Mouse (Mus musculus) splenic B cell, adult 2 months (primary cell): ENCODE data around the gene Gna13.

Experiments used
- DNase-seq: peaks from one replicate; pipeline ENCODE4 v3.0.0-alpha.2; 2011; ENCODE audit warnings: low read depth, low spot score
- H3K27me3 ChIP-seq: 2 replicates; pipeline ENCODE4 v1.6.1; 2012; ENCODE audit warnings: mild to moderate bottlenecking, low read length, moderate library complexity, mixed read lengths; ENCODE audit not compliant: control insufficient read depth, poor library complexity, insufficient read depth, severe bottlenecking
- H3K36me3 ChIP-seq: 2 replicates; pipeline ENCODE4 v1.6.1; 2012; ENCODE audit warnings: mild to moderate bottlenecking, low read length, moderate library complexity, mixed read lengths; ENCODE audit not compliant: control insufficient read depth, poor library complexity, insufficient read depth, severe bottlenecking

The Gna13 gene

DNA sequence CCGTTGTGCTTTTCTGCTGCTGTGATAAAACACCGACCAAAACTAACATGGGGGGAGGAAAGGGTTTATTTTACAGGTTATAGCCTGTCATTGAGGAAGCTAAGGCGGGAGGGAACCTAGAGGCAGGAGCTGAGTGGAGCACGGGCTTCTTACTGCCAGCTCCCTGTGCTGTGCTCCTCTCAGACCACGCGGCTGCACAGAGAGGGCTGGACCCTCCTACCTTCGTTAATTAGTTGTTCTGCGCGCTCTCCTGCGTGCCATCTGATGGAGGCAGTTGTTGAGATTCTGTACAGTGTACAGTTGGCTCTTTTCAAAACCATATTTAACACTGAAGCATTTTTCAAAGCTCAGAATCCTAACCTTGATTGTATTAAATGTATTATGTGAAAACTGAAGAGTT, 14.8 kb downstream of the Gna13 start:
- Histone ChIP-seq H3K36me3 (no peaks in the 10 kb centered on the region), H3K27me3 (no peaks in the 10 kb centered on the region)
- peak; percentile 32 for DNase-seq

DNA sequence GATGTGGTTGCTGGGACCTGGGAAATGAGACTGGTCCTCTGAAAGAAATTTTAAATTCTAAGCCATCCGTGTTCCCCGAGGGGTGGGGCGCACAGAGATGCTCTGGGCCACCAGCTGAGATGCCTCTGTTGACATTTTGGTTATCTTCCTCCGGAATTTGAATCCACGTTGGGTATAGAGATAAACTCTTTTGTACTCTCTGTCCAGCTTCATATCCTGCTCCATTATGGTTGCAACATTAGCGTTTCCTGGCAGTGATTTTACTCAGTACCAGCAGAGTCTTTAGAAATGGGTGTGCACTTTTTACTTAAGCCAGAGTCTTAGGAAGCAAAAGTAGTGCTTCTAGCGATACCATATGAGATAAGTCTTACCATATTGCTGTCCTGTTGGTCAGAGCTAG, 15.4 kb downstream of the Gna13 start:
- no peaks in the 10 kb centered on the region for H3K27me3 ChIP-seq
- H3K36me3 ChIP-seq: no peaks in the 10 kb centered on the region
- no peak for DNase-seq

GRCm38 (mm10) chr11:109380662-109381061, 18.0 kb downstream of the Gna13 start:
- DNase-seq: peak; percentile 75

DNA sequence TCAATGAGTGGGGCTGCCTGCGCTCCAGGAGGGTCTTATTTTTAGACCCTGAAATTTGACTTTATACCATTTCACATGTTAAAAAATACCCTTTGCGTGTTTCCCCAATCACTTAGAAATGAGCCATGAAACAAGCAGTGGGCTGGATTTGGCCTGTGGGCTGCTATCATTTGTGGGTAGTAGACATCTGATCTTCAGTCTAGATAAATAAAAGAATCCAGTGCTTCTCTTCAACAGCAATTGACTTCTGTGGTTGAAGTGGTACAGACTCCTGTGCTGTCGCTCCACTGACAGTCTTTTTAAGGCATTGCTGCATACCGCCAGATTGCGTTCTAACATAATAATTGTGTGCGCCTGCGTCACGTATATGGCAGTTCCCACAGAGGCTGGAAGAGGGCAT, 22.7 kb downstream of the Gna13 start:
- no peak for DNase-seq
- Histone ChIP-seq H3K36me3 (no peaks in the 10 kb centered on the region), H3K27me3 (no peaks in the 10 kb centered on the region)

More at GRCm38 (mm10) chr11:109380662-109381061, 18.0 kb downstream of the Gna13 start:
- Histone ChIP-seq H3K27me3 (no peaks in the 10 kb centered on the region), H3K36me3 (no peaks in the 10 kb centered on the region)

DNA sequence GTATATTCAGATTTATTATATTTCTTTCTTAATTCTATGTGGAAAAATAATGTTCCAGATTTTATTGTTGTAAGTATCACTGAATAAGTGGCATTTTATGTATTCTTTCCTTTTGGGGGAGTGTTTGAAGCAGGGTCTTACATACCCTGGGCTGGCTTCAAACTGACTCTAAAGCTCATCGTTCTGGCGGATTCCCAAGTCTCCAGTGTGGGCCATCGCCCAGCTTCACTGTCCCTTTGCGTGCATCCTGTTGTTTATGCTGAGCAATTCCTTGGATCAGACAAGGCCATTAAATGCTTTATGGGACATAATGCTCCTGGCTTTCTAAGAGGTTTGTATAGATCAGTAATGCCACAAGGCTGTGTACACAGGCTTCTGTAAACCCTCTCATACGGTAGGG, 26.4 kb downstream of the Gna13 start:
- no peak for DNase-seq
- H3K27me3 ChIP-seq: no peaks in the 10 kb centered on the region

DNA sequence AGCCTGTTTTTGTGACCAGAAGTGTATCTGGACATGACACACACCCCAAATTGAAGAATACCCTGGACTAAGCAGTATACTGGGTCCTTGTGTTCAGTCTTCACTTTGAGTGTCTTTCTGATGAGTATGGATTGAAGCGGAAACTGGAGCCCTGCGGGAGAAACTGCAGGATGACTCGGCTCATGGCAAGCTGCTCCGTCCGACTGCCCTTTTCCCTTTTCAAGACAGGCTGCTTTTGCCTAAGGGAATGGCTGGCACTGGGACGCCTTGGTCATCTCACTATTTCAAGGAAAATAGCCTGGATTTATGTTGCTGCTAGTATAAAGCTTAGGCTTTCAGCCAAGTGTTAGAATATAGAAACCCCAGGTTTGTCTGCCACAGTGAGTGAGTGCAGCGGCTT, 28.6 kb downstream of the Gna13 start:
- Histone ChIP-seq H3K27me3 (no peaks in the 10 kb centered on the region), H3K36me3 (no peaks in the 10 kb centered on the region; the same call in none of the 2 replicates)
- DNase-seq: no peak

More for the DNA sequence above, 26.4 kb downstream of the Gna13 start:
- H3K36me3 ChIP-seq: no peaks in the 10 kb centered on the region

- DNase-seq: no peak
- H3K27me3 ChIP-seq: no peaks in the 10 kb centered on the region
- no peaks in the 10 kb centered on the region; the same call in none of the 2 replicates for H3K36me3 ChIP-seq
These were observed 29.1 kb downstream of the Gna13 start for GRCm38 (mm10) chr11:109391760-109392159.

DNA sequence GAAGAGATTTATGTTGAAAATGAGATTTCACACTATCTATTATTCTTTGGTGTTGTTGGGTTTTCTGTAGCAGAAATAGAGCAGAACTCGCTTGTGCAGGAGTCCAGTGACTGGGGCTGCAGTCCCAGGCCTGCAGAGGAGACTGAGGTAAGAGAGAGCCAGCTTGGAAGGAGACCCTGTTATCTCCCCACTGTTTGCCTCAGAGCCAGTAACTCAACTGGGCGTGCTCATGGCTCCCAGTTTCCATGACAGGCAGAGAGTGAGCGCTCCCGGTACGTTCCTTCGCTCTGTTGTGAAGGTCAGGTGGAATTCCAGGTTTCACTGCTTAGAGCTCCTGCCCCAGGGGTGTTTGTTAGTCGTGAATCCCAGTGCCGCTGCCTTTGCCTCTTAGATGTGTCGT, 30.0 kb downstream of the Gna13 start:
- no peak for DNase-seq
- Histone ChIP-seq H3K36me3 (no peaks in the 10 kb centered on the region; the same call in none of the 2 replicates), H3K27me3 (no peaks in the 10 kb centered on the region)

DNA sequence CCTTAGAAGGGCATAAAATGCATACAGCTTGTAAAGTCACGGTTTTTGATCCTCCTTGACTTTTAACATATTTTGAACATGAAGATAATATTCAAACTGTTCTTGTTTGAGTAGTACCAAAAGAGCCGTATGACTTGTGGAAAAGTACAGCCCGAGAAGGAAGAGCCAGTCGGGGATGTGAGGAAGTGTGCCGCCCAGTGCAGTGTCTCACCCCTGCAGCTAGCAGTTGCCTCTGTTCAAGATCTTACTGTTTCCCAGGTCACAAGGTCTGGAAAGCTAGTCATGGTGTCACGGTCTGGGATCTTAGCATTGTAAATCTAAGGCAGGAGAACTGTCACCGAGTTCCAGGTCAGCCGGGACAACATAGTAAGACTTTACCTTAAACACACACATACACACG, 32.1 kb downstream of the Gna13 start:
- DNase-seq: no peak
- H3K36me3 ChIP-seq: peaks cover 2% of the 10 kb centered on the region

DNA sequence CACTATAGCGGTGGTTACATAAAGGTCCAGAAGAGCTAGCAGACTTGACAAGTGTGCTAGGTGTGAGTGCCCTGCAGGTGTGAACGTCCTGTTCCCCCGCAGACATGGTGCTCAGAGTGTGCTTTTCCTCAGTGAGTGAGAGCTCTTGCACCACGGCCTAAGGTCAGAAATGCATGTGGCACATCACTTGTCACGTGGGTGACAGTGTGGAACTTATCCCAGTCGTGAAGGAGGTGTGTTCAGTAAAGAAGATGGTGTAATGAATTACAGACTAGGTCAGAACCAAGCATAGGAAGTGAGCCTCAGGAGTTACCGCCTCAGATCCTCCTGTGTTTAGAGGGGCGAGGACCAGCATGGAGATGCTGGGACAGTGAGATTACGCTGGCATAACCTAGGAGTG, 32.7 kb downstream of the Gna13 start:
- peaks cover 3% of the 10 kb centered on the region for H3K36me3 ChIP-seq
- H3K27me3 ChIP-seq: no peaks in the 10 kb centered on the region
- no peak for DNase-seq

More for the DNA sequence above, 32.1 kb downstream of the Gna13 start:
- no peaks in the 10 kb centered on the region for H3K27me3 ChIP-seq

GRCm38 (mm10) chr11:109406431-109406830, 43.8 kb downstream of the Gna13 start:
- DNase-seq: no peak
- Histone ChIP-seq H3K27me3 (no peaks in the 10 kb centered on the region), H3K36me3 (no peaks in the 10 kb centered on the region; the same call in 1 of the 2 replicates)

DNA sequence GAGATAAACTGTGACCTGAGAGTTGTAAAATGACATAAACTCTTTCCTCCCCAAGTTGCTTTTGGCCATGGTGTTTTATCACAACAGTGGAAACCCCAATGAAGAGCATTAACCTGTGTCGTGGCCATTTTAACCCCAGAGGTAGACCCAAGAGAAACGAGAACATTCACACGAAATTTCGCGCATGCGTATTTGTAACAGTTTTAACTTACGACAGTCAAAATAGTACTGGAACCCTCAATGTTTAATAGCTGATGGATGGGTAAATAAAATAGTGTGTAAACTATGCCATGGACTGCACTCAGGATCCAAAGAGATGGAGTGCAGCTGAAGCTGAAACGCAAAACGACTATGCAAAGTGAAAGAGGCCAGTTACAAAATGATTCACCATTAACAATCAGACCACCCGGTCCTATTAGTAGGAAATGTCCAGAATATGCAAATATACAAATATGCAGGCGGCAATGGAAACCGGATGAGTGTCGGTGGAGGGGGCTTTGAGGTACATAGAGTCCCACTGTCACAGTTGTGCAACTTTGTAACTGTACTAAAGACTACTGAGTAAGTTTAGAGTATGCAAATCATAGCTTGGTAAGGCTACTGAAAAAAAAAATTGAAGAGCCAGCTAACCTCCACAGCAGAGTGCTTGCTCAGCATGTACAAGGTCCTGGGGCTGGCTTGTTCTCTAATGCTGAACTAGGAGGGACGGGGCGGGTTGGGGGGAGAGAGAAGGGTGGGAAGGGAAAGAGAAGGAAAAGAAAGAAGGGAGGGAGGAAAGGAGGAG, 47.8 kb downstream of the Gna13 start:
- Histone ChIP-seq H3K27me3 (no peaks in the 10 kb centered on the region), H3K36me3 (no peaks in the 10 kb centered on the region)
- DNase-seq: no peak

GRCm38 (mm10) chr11:109413617-109414016, 51.0 kb downstream of the Gna13 start, which contains the start of gene 9930022D16Rik:
Gene 9930022D16Rik, plus strand, starts transcription at chr11:109413917.
- no peaks in the 10 kb centered on the region for H3K36me3 ChIP-seq
- no peaks in the 10 kb centered on the region for H3K27me3 ChIP-seq
- no peak for DNase-seq

- no peaks in the 10 kb centered on the region for H3K27me3 ChIP-seq
- H3K36me3 ChIP-seq: no peaks in the 10 kb centered on the region
- DNase-seq: no peak
These were observed 52.2 kb downstream of the Gna13 start for GRCm38 (mm10) chr11:109414802-109415201.

DNA sequence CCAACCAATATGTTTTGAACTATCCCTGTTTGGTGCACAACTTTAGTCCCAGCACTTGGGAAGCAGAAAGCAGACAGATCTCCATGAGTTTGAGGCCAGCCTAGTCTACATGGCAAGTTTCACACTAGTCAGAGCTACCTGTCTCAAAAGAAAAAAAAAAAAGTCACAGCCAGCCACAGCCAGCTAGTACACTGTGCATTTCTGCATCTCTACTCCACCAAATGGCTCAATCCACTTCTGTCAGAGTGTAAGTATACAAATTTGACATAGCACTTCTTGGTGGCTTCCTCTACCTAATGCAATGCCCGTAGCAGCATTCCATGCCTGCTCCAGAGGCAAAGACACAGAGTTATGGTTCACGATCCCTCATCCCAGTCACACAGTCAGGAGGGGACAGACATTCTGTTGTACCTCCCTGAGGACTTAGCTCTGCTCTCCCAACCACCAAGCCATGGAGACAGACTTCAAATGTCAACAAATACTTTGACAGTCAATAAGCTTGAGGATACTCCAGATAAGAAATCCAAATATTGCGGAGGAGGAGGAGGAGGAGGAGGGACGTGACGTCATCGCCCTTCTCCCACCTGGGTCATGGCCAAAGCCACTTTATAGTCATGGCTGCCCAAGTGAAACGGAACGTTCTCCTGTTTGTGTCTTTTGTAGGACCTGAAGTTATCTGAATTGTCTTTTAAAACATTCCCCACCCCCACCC, 54.2 kb downstream of the Gna13 start:
- DNase-seq: peak; percentile 55
- Histone ChIP-seq H3K36me3 (no peaks in the 10 kb centered on the region), H3K27me3 (no peaks in the 10 kb centered on the region)
